Mouse (Mus musculus) megakaryocyte, embryonic 14.5 days (primary cell): ENCODE data around the gene Rab22a.

ENCODE experiments used
- FLI1 ChIP-seq: IDR thresholded peaks from 2 replicates; pipeline ENCODE4 v1.6.1; 2012; ENCODE audit warnings: low read length, inconsistent platforms, mixed read lengths
- GATA1 ChIP-seq: IDR thresholded peaks from 3 replicates; pipeline ENCODE4 v1.6.1; 2012; ENCODE audit warnings: mixed read lengths, low read length, inconsistent platforms, borderline replicate concordance

- no peak for TF ChIP-seq GATA1
- TF ChIP-seq FLI1, result no peak
Measured at GRCm38 (mm10) chr2:173702096-173702866, 42.7 kb downstream of the Rab22a start.
